Mouse (Mus musculus) olfactory bulb, adult 2 months (tissue): ENCODE measurements around the gene Rps19. TPM values are rescaled to one million over a fixed set of nuclear protein-coding genes. Genes with fewer than 3 reads are reported as not detected.
A peak's percentile ranks its signal among the peaks of the same experiment; 100 is the strongest.

Source experiments
- H3K27ac ChIP-seq: fragments of 200-500 bp; 2 replicates; pipeline ENCODE4 v1.5.1; 2012; ENCODE audit warnings: low read depth, low read length; ENCODE audit not compliant: insufficient read depth
- H3K4me1 ChIP-seq: fragments of 200-500 bp; 2 replicates; pipeline ENCODE4 v1.6.1; 2012; ENCODE audit warnings: low read length; ENCODE audit not compliant: control insufficient read depth, insufficient read depth
- H3K4me3 ChIP-seq: fragments of 200-500 bp; 2 replicates; pipeline ENCODE4 v1.5.1; 2012; ENCODE audit warnings: mild to moderate bottlenecking, low read depth, low read length, moderate library complexity; ENCODE audit not compliant: insufficient read depth
- CTCF ChIP-seq: fragments of 200-500 bp; IDR thresholded peaks from 2 replicates; pipeline ENCODE4 v1.5.1; 2012; ENCODE audit warnings: low read depth, mild to moderate bottlenecking, low read length, moderate library complexity; ENCODE audit not compliant: insufficient read depth
- POLR2A ChIP-seq: fragments of 200-500 bp; IDR thresholded peaks from 2 replicates; pipeline ENCODE4 v1.6.1; 2012; ENCODE audit warnings: mild to moderate bottlenecking, low read depth, low read length, moderate library complexity; ENCODE audit not compliant: insufficient read depth
- WGBS: fragments of 180-500 bp; shearing (Covaris S2); methylation state at CpG from one replicate; pipeline ENCODE4 v1.1.7; 2018; 5-methylcytosine and 5-hydroxymethylcytosine counted together
- polyA plus RNA-seq: library from polyadenylated mRNA; stranded (reverse); fragments of >200 nt; gene quantifications from 2 replicates; pipeline ENCODE4 v1.2.4, GENCODE M21; 2012; ENCODE audit warnings: low replicate concordance; ENCODE audit not compliant: missing spikeins, insufficient read depth, insufficient read length

Gene Rps19
- polyA plus RNA-seq, 1 experiment: 1,132 TPM

GRCm38 (mm10) chr7:24850899-24851303, 33.3 kb upstream of the Rps19 start:
- Histone ChIP-seq H3K4me1 (peaks cover 6% of the 10 kb centered on the region), H3K27ac (0 out of 2 replicates have a peak overlapping the region, but pooled peaks have one; percentile 27), H3K4me3 (no peak overlapping the region)
- TF ChIP-seq POLR2A (no peak), CTCF (no peak)
- 33% methylated on average over 6 of the region's 6 CpGs for WGBS

- TF ChIP-seq POLR2A (no peak), CTCF (no peak)
- Histone ChIP-seq H3K4me1 (peaks cover 6% of the 10 kb centered on the region), H3K27ac (no peak overlapping the region), H3K4me3 (no peak overlapping the region)
- 87% methylated on average over 5 of the region's 5 CpGs for WGBS
Measured at GRCm38 (mm10) chr7:24851596-24852325, 32.4 kb upstream of the Rps19 start.

GRCm38 (mm10) chr7:24852557-24853232, 31.5 kb upstream of the Rps19 start:
- H3K4me3 ChIP-seq: no peak overlapping the region
- TF ChIP-seq CTCF: no peak
- no peak overlapping the region for H3K27ac ChIP-seq
- 80% methylated on average over 8 of the region's 8 CpGs for WGBS
- peaks cover 6% of the 10 kb centered on the region for H3K4me1 ChIP-seq

- no peak overlapping the region for H3K27ac ChIP-seq
- no peak overlapping the region for H3K4me3 ChIP-seq
- TF ChIP-seq CTCF: no peak
- no peak for TF ChIP-seq POLR2A
- H3K4me1 ChIP-seq: peaks cover 6% of the 10 kb centered on the region
Measured at GRCm38 (mm10) chr7:24853233-24853563, 31.0 kb upstream of the Rps19 start.

GRCm38 (mm10) chr7:24853695-24854094, 30.5 kb upstream of the Rps19 start:
- TF ChIP-seq POLR2A (no peak), CTCF (no peak)
- Histone ChIP-seq H3K4me1 (peaks cover 6% of the 10 kb centered on the region), H3K4me3 (no peak overlapping the region), H3K27ac (no peak overlapping the region)
- WGBS: 65% methylated on average over 7 of the region's 7 CpGs

- 51% methylated on average over 6 of the region's 6 CpGs for WGBS
- no peak overlapping the region for H3K4me3 ChIP-seq
- H3K4me1 ChIP-seq: no peaks in the 10 kb centered on the region
- H3K27ac ChIP-seq: no peak overlapping the region
- TF ChIP-seq CTCF (no peak), POLR2A (no peak)
Measured at GRCm38 (mm10) chr7:24856460-24857120, 27.6 kb upstream of the Rps19 start.

GRCm38 (mm10) chr7:24859234-24859633, 24.9 kb upstream of the Rps19 start:
- TF ChIP-seq POLR2A (no peak), CTCF (no peak)
- WGBS: 74% methylated on average over 5 of the region's 5 CpGs
- Histone ChIP-seq H3K27ac (no peak overlapping the region), H3K4me1 (peaks cover 2% of the 10 kb centered on the region), H3K4me3 (no peak overlapping the region)

GRCm38 (mm10) chr7:24861913-24862312, 22.3 kb upstream of the Rps19 start, which contains the start of gene Gm9844:
TSS of gene Gm9844 (plus strand) at chr7:24862213.
- TF ChIP-seq CTCF: no peak
- TF ChIP-seq POLR2A: no peak
- H3K4me3 ChIP-seq: no peak within 1 kb of the TSS
- 87% methylated on average over 7 of the region's 7 CpGs for WGBS
- no peak within 1 kb of the TSS for H3K27ac ChIP-seq
- peaks cover 4% of the 10 kb centered on the region for H3K4me1 ChIP-seq

- Histone ChIP-seq H3K27ac (no peak overlapping the region), H3K4me1 (peaks cover 4% of the 10 kb centered on the region), H3K4me3 (no peak overlapping the region)
- TF ChIP-seq POLR2A: no peak
- no peak for TF ChIP-seq CTCF
- 90% methylated on average over 4 of the region's 4 CpGs for WGBS
Measured at GRCm38 (mm10) chr7:24862853-24863252, 21.3 kb upstream of the Rps19 start.
